Mouse (Mus musculus) G1E (cell line): ENCODE measurements around the gene Nrarp. TPM values are rescaled to one million over a fixed set of nuclear protein-coding genes. Genes with fewer than 3 reads are reported as not detected.

ENCODE experiments used
- ATAC-seq: 2 replicates; pipeline ENCODE4 v1.8.0; 2016; ENCODE audit warnings: mild to moderate bottlenecking; ENCODE audit not compliant: insufficient number of reproducible peaks, poor library complexity, low FRiP score, severe bottlenecking; ENCODE audit errors: extremely low read depth
- DNase-seq: peaks from one replicate; pipeline ENCODE4 v3.0.0; 2012; ENCODE audit warnings: low spot score
- H3K27me3 ChIP-seq: 2 replicates; pipeline ENCODE4 v1.6.1; 2012; ENCODE audit warnings: mild to moderate bottlenecking, low read length, inconsistent platforms; ENCODE audit not compliant: insufficient read depth
- H3K36me3 ChIP-seq: replicated peaks from 2 replicates; pipeline ENCODE3; 2012; ENCODE audit warnings: mild to moderate bottlenecking, inconsistent platforms
- H3K4me1 ChIP-seq: 2 replicates; pipeline ENCODE4 v1.6.1; 2012; ENCODE audit warnings: low read depth, low read length, inconsistent platforms, mixed read lengths; ENCODE audit not compliant: insufficient read depth
- H3K4me3 ChIP-seq: 2 replicates; pipeline ENCODE4 v1.5.1; 2012; ENCODE audit warnings: low read depth, mild to moderate bottlenecking, inconsistent platforms, low read length, moderate library complexity, mixed read lengths
- H3K9me3 ChIP-seq: replicated peaks from 2 replicates; pipeline ENCODE4 v1.6.1; 2012; ENCODE audit warnings: inconsistent platforms
- CTCF ChIP-seq: IDR thresholded peaks from 2 replicates; pipeline ENCODE4 v1.5.1; 2012; ENCODE audit warnings: low read depth, low read length, inconsistent platforms, mixed read lengths
- GATA1 ChIP-seq: IDR thresholded peaks from 2 replicates; pipeline ENCODE4 v1.6.1; 2012; ENCODE audit warnings: borderline replicate concordance, low read length, inconsistent platforms, mixed read lengths
- GATA2 ChIP-seq: IDR thresholded peaks from 2 replicates; pipeline ENCODE4 v1.6.1; 2012; ENCODE audit warnings: low read depth, low read length, inconsistent platforms, borderline replicate concordance
- POLR2AphosphoS5 ChIP-seq: IDR thresholded peaks from 2 replicates; pipeline ENCODE4 v1.6.1; 2012; ENCODE audit warnings: low read depth, low read length, inconsistent platforms; ENCODE audit not compliant: insufficient replicate concordance
- TAL1 ChIP-seq: conservative IDR thresholded peaks from 2 replicates; pipeline ENCODE4 v1.6.1; 2012; ENCODE audit warnings: low read depth, low read length, inconsistent platforms, mixed read lengths
- polyA plus RNA-seq: library from polyadenylated mRNA; stranded (reverse); fragments of >175 nt; gene quantifications from 2 replicates; pipeline ENCODE4 v1.2.3, GENCODE M21; 2012
- total RNA-seq, 2 experiments: library from RNA; stranded (forward) in 1 of 2; stranded (reverse) in 1 of 2; fragments of 200-1000 nt in 1 of 2; fragments of >200 nt in 1 of 2; fragmentation: Nextera tagmentation in 1 of 2; gene quantifications; 2 replicates each; pipeline ENCODE4 v1.2.3; 2014 to 2017

The Nrarp gene
- total and polyA plus RNA-seq, 3 experiments: 0.16 TPM; not detected in 2

DNA sequence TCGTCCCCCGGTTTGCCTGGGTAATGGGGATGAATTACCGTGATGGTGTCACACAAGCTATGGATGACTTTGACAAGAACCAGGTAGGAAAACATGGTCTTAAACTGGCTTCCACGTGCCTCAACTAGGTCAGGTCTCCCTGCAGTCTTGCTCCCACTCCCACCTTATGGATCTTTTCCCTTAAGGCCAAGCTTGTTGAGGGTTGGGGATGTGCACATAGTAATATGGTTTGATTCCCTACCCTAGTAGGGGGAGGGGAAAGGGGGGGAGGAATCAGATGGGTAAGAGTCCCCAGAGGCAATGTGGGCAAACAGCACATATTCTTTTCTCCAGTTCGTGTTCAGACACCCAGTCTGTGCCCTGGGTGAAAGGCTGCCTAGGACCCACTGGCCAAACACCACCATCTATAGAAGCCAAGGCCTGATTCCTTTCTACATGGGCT is 40.8 kb downstream of the Nrarp start:
- Histone ChIP-seq H3K27me3 (0 out of 2 replicates have a peak, but pooled peaks cover 3% of the 10 kb centered on the region), H3K4me3 (no peak overlapping the region), H3K4me1 (peaks cover 24% of the 10 kb centered on the region), H3K36me3 (peaks cover 30% of the 10 kb centered on the region), H3K9me3 (no peaks in the 10 kb centered on the region)
- DNase-seq: no peak
- ATAC-seq: no peak
- no peak for TF ChIP-seq CTCF
- no peak for TF ChIP-seq GATA1
- TF ChIP-seq POLR2AphosphoS5: peak; percentile 89; the same call in 1 of the 2 replicates
- TF ChIP-seq GATA2: no peak
- TF ChIP-seq TAL1: no peak

DNA sequence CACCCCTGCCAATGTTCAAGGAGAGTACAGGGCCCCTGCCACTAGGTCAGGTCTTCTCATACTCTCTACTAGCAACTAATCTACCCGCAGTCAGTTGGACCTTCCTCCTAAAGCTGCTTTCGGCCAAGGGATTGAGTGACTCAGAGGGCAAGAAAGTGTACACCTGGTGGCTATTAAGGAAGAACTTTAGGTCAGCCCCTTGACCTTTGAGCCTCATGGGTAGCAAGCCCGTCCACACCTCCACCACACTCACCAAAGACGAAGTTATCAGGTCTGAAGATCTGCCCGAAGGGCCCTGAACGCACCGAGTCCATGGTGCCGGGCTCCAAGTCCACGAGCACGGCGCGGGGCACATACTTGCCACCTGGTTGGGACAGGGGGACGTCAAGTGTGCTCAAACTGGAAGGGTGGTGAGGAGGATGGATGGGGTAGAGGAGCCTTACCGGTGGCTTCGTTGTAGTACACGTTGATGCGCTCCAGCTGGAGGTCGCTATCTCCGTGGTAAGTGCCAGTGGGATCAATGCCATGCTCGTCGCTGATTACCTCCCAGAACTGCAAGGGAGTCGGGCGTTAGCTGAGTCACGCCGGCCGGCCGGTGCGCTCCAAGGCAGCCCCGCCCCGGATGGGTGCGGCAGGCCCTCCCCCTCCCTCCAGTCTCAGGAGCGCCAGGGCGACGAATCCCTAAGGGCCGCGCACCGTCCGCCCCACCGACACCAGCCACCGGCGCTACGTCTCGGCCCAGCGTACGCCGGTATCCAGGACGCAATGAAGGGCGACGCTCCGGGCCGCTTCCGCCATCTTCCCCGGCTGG is 43.3 kb downstream of the Nrarp start:
- peaks cover 47% of the 10 kb centered on the region for H3K4me1 ChIP-seq
- peak overlapping the region; percentile 93 for H3K4me3 ChIP-seq
- H3K27me3 ChIP-seq: no peaks in the 10 kb centered on the region
- H3K9me3 ChIP-seq: no peaks in the 10 kb centered on the region
- peaks cover 34% of the 10 kb centered on the region for H3K36me3 ChIP-seq
- ATAC-seq: no peak
- TF ChIP-seq POLR2AphosphoS5 (no peak), GATA2 (no peak), CTCF (no peak), TAL1 (no peak), GATA1 (no peak)
- DNase-seq: peak; percentile 91

DNA sequence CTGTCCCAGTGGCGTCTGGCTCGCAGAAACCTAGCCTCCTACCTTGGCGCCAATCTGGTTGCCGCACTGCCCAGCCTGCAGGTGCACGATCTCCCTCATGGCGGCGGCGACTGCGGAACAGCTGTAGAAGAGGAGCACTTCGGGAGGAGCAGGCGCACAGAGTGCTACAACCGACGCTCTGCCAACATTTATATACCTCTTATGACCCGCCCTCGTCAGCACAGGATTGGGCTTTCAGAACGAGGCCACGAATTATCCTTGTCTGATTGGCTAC is 43.9 kb downstream of the Nrarp start, which contains the start of gene Tubb4b:
Tubb4b (minus strand) TSS at position 211 of the 274 bp plus-strand sequence.
- peaks cover 34% of the 10 kb centered on the region for H3K36me3 ChIP-seq
- H3K4me1 ChIP-seq: peaks cover 53% of the 10 kb centered on the region
- H3K4me3 ChIP-seq: peak within 1 kb of the TSS; percentile 93
- DNase-seq (no peak), ATAC-seq (no peak)
- TF ChIP-seq POLR2AphosphoS5 (peak; percentile 99), GATA2 (no peak), TAL1 (no peak)
- no peaks in the 10 kb centered on the region for H3K27me3 ChIP-seq
- H3K9me3 ChIP-seq: no peaks in the 10 kb centered on the region

DNA sequence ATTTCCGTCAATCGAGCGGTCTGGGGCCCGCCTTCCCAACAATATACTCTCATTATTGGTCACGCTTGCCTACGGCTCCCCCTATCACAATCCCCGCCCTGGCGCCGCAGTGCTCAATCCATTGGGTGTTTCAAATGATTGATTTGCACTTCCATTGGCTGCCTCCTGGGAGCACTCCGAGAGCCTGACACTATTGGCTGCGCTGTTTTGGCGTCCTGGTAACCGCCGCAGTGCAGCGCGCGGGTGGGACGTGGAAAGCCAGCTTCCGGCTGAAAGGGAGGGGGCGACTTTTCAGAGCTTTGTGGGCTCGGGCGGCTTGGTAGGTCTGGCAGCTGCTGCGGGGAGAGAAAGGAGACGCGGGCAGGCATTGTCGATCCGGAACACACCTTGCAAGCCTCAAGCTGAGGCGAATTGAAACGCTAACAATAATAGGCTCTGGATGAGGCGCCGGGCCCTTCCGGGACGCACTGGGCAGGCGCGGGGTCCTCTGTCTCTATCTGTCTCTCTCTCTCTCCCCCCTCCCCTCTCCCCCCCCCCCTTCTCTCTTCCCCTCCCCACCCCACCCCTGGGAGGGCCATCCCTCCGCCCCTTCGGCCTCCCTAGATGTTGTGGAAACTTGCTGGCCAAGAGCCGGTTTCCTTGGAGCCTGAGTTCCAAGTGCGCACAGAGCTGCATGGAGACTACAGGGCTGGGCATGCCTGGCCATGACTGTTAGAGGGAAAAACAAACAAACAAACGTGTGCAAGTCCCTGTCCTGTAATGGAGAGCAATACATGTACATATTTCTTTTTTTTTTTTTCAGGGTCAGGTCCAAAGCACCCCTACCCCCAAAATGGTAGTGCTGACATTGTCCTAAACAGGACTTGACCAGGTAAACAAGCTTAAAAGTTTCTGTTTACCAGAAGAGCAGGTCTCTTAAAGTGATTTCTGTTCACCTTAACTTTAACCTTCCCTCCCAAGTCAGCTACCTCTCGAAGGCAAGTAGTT is 44.5 kb downstream of the Nrarp start:
- H3K36me3 ChIP-seq: peaks cover 34% of the 10 kb centered on the region
- peak; percentile 99 for DNase-seq
- peaks cover 1% of the 10 kb centered on the region; the same call in 1 of the 2 replicates for H3K27me3 ChIP-seq
- peak; percentile 86 for ATAC-seq
- H3K4me3 ChIP-seq: peak overlapping the region; percentile 93
- TF ChIP-seq GATA1: no peak
- TF ChIP-seq POLR2AphosphoS5: no peak
- no peak for TF ChIP-seq GATA2
- TF ChIP-seq TAL1: no peak
- TF ChIP-seq CTCF: no peak
- H3K9me3 ChIP-seq: no peaks in the 10 kb centered on the region
- H3K4me1 ChIP-seq: peaks cover 59% of the 10 kb centered on the region

DNA sequence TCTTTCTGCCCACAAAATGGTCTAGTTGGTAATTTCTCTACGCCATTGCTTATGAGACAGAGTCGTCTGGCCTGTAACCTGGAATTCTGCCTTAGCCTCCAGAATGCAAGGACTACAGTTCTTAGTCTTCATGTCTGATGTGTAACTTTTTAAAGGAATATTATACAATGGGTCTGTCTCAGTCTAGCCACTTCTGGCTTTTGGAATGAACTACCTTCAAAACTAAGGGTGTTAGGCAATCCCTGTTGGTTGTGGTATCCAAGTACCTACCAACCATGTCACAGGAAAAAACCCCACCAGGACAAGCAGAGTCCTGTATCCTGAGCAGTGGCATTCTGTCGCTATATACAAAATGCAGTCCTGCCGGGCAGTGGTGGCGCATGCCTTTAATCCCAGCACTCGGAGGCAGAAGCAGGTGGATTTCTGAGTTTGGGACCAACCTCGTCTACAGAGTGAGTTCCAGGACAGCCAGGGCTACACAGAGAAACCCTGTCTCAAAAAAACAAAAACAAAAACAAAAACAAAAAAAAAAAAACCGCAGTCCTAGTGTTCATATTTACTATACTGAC is 45.3 kb downstream of the Nrarp start:
- ATAC-seq: no peak
- Histone ChIP-seq H3K4me1 (peaks cover 67% of the 10 kb centered on the region), H3K9me3 (no peaks in the 10 kb centered on the region), H3K27me3 (peaks cover 10% of the 10 kb centered on the region), H3K36me3 (peaks cover 31% of the 10 kb centered on the region), H3K4me3 (peak overlapping the region; percentile 93; the same call in 1 of the 2 replicates)
- no peak for TF ChIP-seq GATA2
- no peak for TF ChIP-seq TAL1
- no peak for TF ChIP-seq CTCF
- TF ChIP-seq GATA1: no peak
- no peak for TF ChIP-seq POLR2AphosphoS5
- no peak for DNase-seq

DNA sequence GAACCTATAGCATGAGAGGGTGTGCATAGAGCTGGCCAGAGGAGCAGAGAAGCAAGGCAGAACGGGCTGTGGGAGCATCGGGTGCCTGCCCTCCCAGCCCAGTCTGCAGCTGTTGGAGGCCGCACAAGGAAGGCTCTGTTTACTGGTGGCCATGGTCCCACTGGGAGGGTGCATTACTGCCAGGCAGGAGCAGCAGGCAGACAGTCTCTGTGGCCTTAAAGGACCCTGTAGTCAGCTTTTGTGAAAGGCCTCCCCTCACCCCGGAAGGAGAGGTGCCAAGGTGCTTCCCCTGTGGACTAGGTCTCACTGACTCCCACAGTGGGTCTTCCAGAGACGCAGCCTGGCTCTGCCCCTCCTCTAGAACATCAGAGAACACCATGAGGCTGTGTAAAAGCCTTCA is 46.3 kb downstream of the Nrarp start:
- no peak for DNase-seq
- ATAC-seq: no peak
- peaks cover 25% of the 10 kb centered on the region for H3K36me3 ChIP-seq
- TF ChIP-seq TAL1 (no peak), GATA2 (no peak), CTCF (no peak), GATA1 (no peak), POLR2AphosphoS5 (no peak)
- peaks cover 69% of the 10 kb centered on the region for H3K4me1 ChIP-seq
- H3K9me3 ChIP-seq: no peaks in the 10 kb centered on the region
- H3K4me3 ChIP-seq: no peak overlapping the region
- H3K27me3 ChIP-seq: peaks cover 19% of the 10 kb centered on the region
